Mouse (Mus musculus) heart, embryonic 14.5 days (tissue): ENCODE measurements around the gene Neurog3. TPM values are rescaled to one million over a fixed set of nuclear protein-coding genes. Genes with fewer than 3 reads are reported as not detected.

Experiments used
- ATAC-seq: fragments of 200-750 bp; cut with Nextera tagmentation; 2 replicates; pipeline ENCODE4 v1.8.0; 2017; ENCODE audit warnings: low read depth, moderate TSS enrichment; ENCODE audit not compliant: insufficient number of reproducible peaks, insufficient read depth, low FRiP score
- H3K27ac ChIP-seq, 2 experiments: fragments of 200-500 bp in 1 of 2; fragments of 300-500 bp in 1 of 2; sonication (generic) in 1 of 2; replicated peaks in 1 of 2; 2 replicates each; pipeline ENCODE4 v1.5.1; 2012 to 2014; ENCODE audit warnings: low read depth in 2 of 2, low read length in 2 of 2, control low read depth in 1 of 2, mild to moderate bottlenecking in 1 of 2, mixed read lengths in 1 of 2; ENCODE audit not compliant: control insufficient read depth in 1 of 2, insufficient read depth in 1 of 2
- H3K27me3 ChIP-seq: fragments of 300-500 bp; sonication (generic); 2 replicates; pipeline ENCODE4 v1.6.1; 2014; ENCODE audit warnings: mild to moderate bottlenecking, low read length, control low read depth; ENCODE audit not compliant: control insufficient read depth, insufficient read depth
- H3K36me3 ChIP-seq: fragments of 300-500 bp; sonication (generic); 2 replicates; pipeline ENCODE4 v1.6.1; 2014; ENCODE audit warnings: mild to moderate bottlenecking, control low read depth, low read length, mixed read lengths; ENCODE audit not compliant: control insufficient read depth, insufficient read depth
- H3K4me1 ChIP-seq, 2 experiments: fragments of 200-500 bp in 1 of 2; fragments of 300-500 bp in 1 of 2; sonication (generic) in 1 of 2; 2 replicates each; pipeline ENCODE4 v1.6.1; 2012 to 2014; ENCODE audit warnings: low read length in 2 of 2, control low read depth in 1 of 2, mixed read lengths in 1 of 2; ENCODE audit not compliant: control insufficient read depth in 2 of 2, insufficient read depth in 2 of 2
- H3K4me2 ChIP-seq: fragments of 300-500 bp; sonication (generic); 2 replicates; pipeline ENCODE4 v1.6.1; 2014; ENCODE audit warnings: mild to moderate bottlenecking, low read length
- H3K4me3 ChIP-seq, 2 experiments: fragments of 200-500 bp in 1 of 2; fragments of 300-500 bp in 1 of 2; sonication (generic) in 1 of 2; 2 replicates each; pipeline ENCODE4 v1.5.1; 2012 to 2014; ENCODE audit warnings: low read length in 2 of 2, mild to moderate bottlenecking in 2 of 2, control low read depth in 1 of 2, low read depth in 1 of 2, moderate library complexity in 1 of 2; ENCODE audit not compliant: control insufficient read depth in 1 of 2, insufficient read depth in 1 of 2
- H3K9ac ChIP-seq: fragments of 300-500 bp; sonication (generic); 2 replicates; pipeline ENCODE4 v1.6.1; 2014; ENCODE audit warnings: mild to moderate bottlenecking, low read length
- H3K9me3 ChIP-seq: fragments of 300-500 bp; sonication (generic); 2 replicates; pipeline ENCODE4 v1.6.1; 2016; ENCODE audit warnings: low read length, control low read depth; ENCODE audit not compliant: control insufficient read depth
- WGBS: fragments of 180-500 bp; shearing (Covaris S2); extraction: QIAGEN DNeasy Blood & Tissue Kit; methylation state at CpG from one replicate; pipeline ENCODE4 v1.1.7; 2014; 5-methylcytosine and 5-hydroxymethylcytosine counted together
- polyA plus RNA-seq: library from polyadenylated mRNA; unstranded; fragments of >200 nt; fragmentation: Nextera tagmentation; extraction: Ambion mirVana; gene quantifications from 2 replicates; pipeline ENCODE4 v1.2.1, GENCODE M21; 2014

The Neurog3 gene
- polyA plus RNA-seq = not detected in 2 replicates

- 1% methylated on average over 29 of the region's 29 CpGs for WGBS
- Histone ChIP-seq H3K9ac (no peak within 1 kb of the TSS), H3K27ac (no peak within 1 kb of the TSS), H3K27me3 (peaks cover 100% of the 10 kb centered on the region), H3K4me3 (peak within 1 kb of the TSS in 1 of 2 experiments; percentile 23; a peak in 2 of 4 replicates), H3K9me3 (no peaks in the 10 kb centered on the region), H3K4me2 (peak within 1 kb of the TSS; percentile 46), H3K4me1 (no peaks in the 10 kb centered on the region; a peak in 1 of 4 replicates), H3K36me3 (no peaks in the 10 kb centered on the region)
- no peak for ATAC-seq
These were observed at the start of gene Neurog3 for GRCm38 (mm10) chr10:62132691-62133281. Neurog3 (plus strand) TSS chr10:62133090.

- Histone ChIP-seq H3K4me1 (no peaks in the 10 kb centered on the region), H3K4me3 (no peak overlapping the region), H3K27me3 (no peaks in the 10 kb centered on the region), H3K4me2 (no peak overlapping the region), H3K9ac (no peak overlapping the region), H3K27ac (no peak overlapping the region), H3K36me3 (no peaks in the 10 kb centered on the region), H3K9me3 (no peaks in the 10 kb centered on the region)
- 50% methylated on average over 2 of the region's 2 CpGs for WGBS
- ATAC-seq = no peak
These were observed 46.8 kb upstream of the Neurog3 start for GRCm38 (mm10) chr10:62086044-62086443.

- Histone ChIP-seq H3K9me3 (no peaks in the 10 kb centered on the region), H3K4me3 (no peak overlapping the region), H3K4me2 (no peak overlapping the region), H3K36me3 (no peaks in the 10 kb centered on the region), H3K27ac (no peak overlapping the region), H3K27me3 (no peaks in the 10 kb centered on the region), H3K4me1 (no peaks in the 10 kb centered on the region), H3K9ac (no peak overlapping the region)
- no peak for ATAC-seq
- WGBS = 87% methylated on average over 5 of the region's 5 CpGs
These were observed 46.1 kb upstream of the Neurog3 start for GRCm38 (mm10) chr10:62086826-62087225.

- H3K27ac ChIP-seq = no peak overlapping the region
- H3K27me3 ChIP-seq = no peaks in the 10 kb centered on the region
- 77% methylated on average over 5 of the region's 5 CpGs for WGBS
- no peak overlapping the region for H3K4me3 ChIP-seq
- H3K9ac ChIP-seq = no peak overlapping the region
- no peak overlapping the region for H3K4me2 ChIP-seq
- no peaks in the 10 kb centered on the region for H3K36me3 ChIP-seq
- H3K9me3 ChIP-seq = no peaks in the 10 kb centered on the region
- no peak for ATAC-seq
- no peaks in the 10 kb centered on the region for H3K4me1 ChIP-seq
These were observed 44.5 kb upstream of the Neurog3 start for GRCm38 (mm10) chr10:62088411-62088810.

GRCm38 (mm10) chr10:62089071-62089470, 43.8 kb upstream of the Neurog3 start:
- no peak overlapping the region for H3K27ac ChIP-seq
- no peak for ATAC-seq
- H3K4me2 ChIP-seq = no peak overlapping the region
- 55% methylated on average over 7 of the region's 7 CpGs for WGBS
- H3K4me1 ChIP-seq = no peaks in the 10 kb centered on the region
- H3K9ac ChIP-seq = no peak overlapping the region
- H3K4me3 ChIP-seq = no peak overlapping the region
- H3K36me3 ChIP-seq = no peaks in the 10 kb centered on the region
- no peaks in the 10 kb centered on the region for H3K27me3 ChIP-seq
- no peaks in the 10 kb centered on the region for H3K9me3 ChIP-seq

- no peak overlapping the region for H3K4me3 ChIP-seq
- H3K27me3 ChIP-seq = no peaks in the 10 kb centered on the region
- H3K4me2 ChIP-seq = no peak overlapping the region
- H3K9ac ChIP-seq = no peak overlapping the region
- no peak for ATAC-seq
- no peaks in the 10 kb centered on the region for H3K36me3 ChIP-seq
- no peak overlapping the region for H3K27ac ChIP-seq
- H3K9me3 ChIP-seq = no peaks in the 10 kb centered on the region
- no peaks in the 10 kb centered on the region for H3K4me1 ChIP-seq
These were observed 43.4 kb upstream of the Neurog3 start for GRCm38 (mm10) chr10:62089486-62089885.

GRCm38 (mm10) chr10:62093903-62094302, 39.0 kb upstream of the Neurog3 start:
- ATAC-seq = no peak
- Histone ChIP-seq H3K4me3 (no peak overlapping the region), H3K4me2 (no peak overlapping the region), H3K27me3 (no peaks in the 10 kb centered on the region), H3K4me1 (no peaks in the 10 kb centered on the region), H3K36me3 (no peaks in the 10 kb centered on the region), H3K9ac (no peak overlapping the region), H3K27ac (no peak overlapping the region), H3K9me3 (no peaks in the 10 kb centered on the region)
- WGBS = 65% methylated on average over 7 of the region's 7 CpGs

- Histone ChIP-seq H3K9ac (no peak overlapping the region), H3K27ac (no peak overlapping the region), H3K4me3 (no peak overlapping the region), H3K4me1 (no peaks in the 10 kb centered on the region), H3K4me2 (no peak overlapping the region), H3K36me3 (no peaks in the 10 kb centered on the region), H3K9me3 (no peaks in the 10 kb centered on the region), H3K27me3 (no peaks in the 10 kb centered on the region)
- WGBS = 71% methylated on average over 6 of the region's 6 CpGs
- ATAC-seq = no peak
These were observed 38.5 kb upstream of the Neurog3 start for GRCm38 (mm10) chr10:62094401-62094800.
